Mouse (Mus musculus) lung, postnatal 10 days (tissue): ENCODE results near the gene Tnks2.
A peak's percentile ranks its signal among the peaks of the same experiment; 100 is the strongest.
"Not testable (repeated sequence)": the region's sequence is repeated elsewhere in the genome, so short reads cannot be mapped to it uniquely, and the experiment has no call there.

Experiments used
- DNase-seq: peaks from one replicate; pipeline ENCODE4 v3.0.0; 2021

The Tnks2 gene

GRCm38 (mm10) chr19:36833788-36834531 is at the start of gene Tnks2:
Gene Tnks2, plus strand, starts transcription at chr19:36834232.
- peak; percentile 99 for DNase-seq

GRCm38 (mm10) chr19:36789873-36790733 is 43.9 kb upstream of the Tnks2 start:
- peak; percentile 75 for DNase-seq

- peak; percentile 50 for DNase-seq
Measured at GRCm38 (mm10) chr19:36792589-36792988, 41.4 kb upstream of the Tnks2 start.

- peak; percentile 47 for DNase-seq
Measured at GRCm38 (mm10) chr19:36793450-36793849, 40.6 kb upstream of the Tnks2 start.

GRCm38 (mm10) chr19:36794008-36794407 is 40.0 kb upstream of the Tnks2 start:
- DNase-seq, result no peak

GRCm38 (mm10) chr19:36795277-36795676 is 38.8 kb upstream of the Tnks2 start:
- DNase-seq, result no peak

GRCm38 (mm10) chr19:36796931-36797330 is 37.1 kb upstream of the Tnks2 start:
- no peak for DNase-seq

GRCm38 (mm10) chr19:36800288-36800687 is 33.7 kb upstream of the Tnks2 start:
- DNase-seq, result no peak

- DNase-seq, result no peak
Measured at GRCm38 (mm10) chr19:36801856-36802641, 32.0 kb upstream of the Tnks2 start.

GRCm38 (mm10) chr19:36803403-36803802 is 30.6 kb upstream of the Tnks2 start:
- no peak for DNase-seq

GRCm38 (mm10) chr19:36806842-36807241 is 27.2 kb upstream of the Tnks2 start:
- DNase-seq, result no peak

GRCm38 (mm10) chr19:36808426-36809105 is 25.5 kb upstream of the Tnks2 start:
- no peak for DNase-seq

GRCm38 (mm10) chr19:36809476-36810168 is 24.4 kb upstream of the Tnks2 start:
- DNase-seq, result no peak

GRCm38 (mm10) chr19:36812011-36812410 is 22.0 kb upstream of the Tnks2 start:
- DNase-seq, result no peak

GRCm38 (mm10) chr19:36815396-36816271 is 18.4 kb upstream of the Tnks2 start:
- DNase-seq, result peak; percentile 64

- DNase-seq, result peak; percentile 60
Measured at GRCm38 (mm10) chr19:36818141-36818885, 15.7 kb upstream of the Tnks2 start.

GRCm38 (mm10) chr19:36819199-36819598 is 14.8 kb upstream of the Tnks2 start:
- peak; percentile 36 for DNase-seq

- no peak for DNase-seq
Measured at GRCm38 (mm10) chr19:36820469-36820868, 13.6 kb upstream of the Tnks2 start.

- DNase-seq, result not testable (repeated sequence)
Measured at GRCm38 (mm10) chr19:36821301-36821700, 12.7 kb upstream of the Tnks2 start.

- no peak for DNase-seq
Measured at GRCm38 (mm10) chr19:36822701-36823100, 11.3 kb upstream of the Tnks2 start.
